Mouse (Mus musculus) T-cell, adult 66 days (primary cell): Measurements from ENCODE around the gene Igsf3. TPM values are rescaled to one million over a fixed set of nuclear protein-coding genes. Genes with fewer than 3 reads are reported as not detected.

Experiments
- total RNA-seq, 2 experiments: library from RNA; stranded (reverse); gene quantifications; 3 replicates in 1 of 2; 4 replicates in 1 of 2; pipeline ENCODE4 v1.2.4; 2023

The Igsf3 gene
- total RNA-seq, result 1 to 10 TPM; 5.1 to 5.3 TPM

DNA sequence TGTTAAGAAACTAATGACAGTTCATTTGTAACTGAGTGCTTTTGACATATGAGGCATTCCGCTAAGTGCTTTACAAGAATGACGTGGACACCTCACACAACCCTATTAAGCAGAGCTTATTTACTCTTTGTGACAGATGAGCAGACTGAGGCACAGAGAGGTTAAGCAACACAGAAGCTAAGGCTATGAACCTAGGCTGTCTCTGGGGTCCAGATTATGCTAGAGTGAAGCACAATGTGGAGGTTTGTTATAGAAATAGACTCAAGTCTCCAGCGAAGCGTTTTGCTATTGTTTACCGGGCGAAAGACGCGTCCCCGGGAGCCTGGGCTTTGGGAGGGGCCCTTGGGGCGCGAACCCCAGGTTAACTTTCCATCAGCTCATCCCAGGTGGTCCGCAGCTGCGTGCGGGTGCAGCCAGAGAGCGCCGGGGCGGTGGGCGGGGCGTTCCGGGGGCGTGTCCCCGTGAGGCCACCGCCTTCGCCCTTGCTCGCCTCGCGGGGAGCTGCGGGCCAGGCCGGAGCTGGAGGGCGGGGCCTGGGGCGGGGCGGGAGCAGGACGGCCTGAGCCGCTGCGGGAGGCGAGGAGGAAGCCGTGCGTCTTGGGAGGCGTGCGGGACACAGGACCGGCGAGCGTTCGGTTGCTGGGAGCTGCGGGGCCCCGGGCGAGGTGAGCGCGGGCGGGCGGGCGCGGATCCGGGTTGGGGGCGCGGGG lies at the start of gene Igsf3:
Gene Igsf3 (plus strand): TSS at position 546 of the 710 bp plus-strand sequence.

Other genes starting within 250 kb of the Igsf3 start
- gene Cd2, start 89.1 kb upstream of the Igsf3 start, total RNA-seq, result 100 to 1,000 TPM; 484 to 494 TPM
- gene Atp1a1, start 227.6 kb downstream of the Igsf3 start, total RNA-seq, result 100 to 1,000 TPM; 267 to 284 TPM